Mouse (Mus musculus) hindbrain, postnatal 0 days (tissue): Measurements from ENCODE around the gene Clcn3. TPM values are rescaled to one million over a fixed set of nuclear protein-coding genes. Genes with fewer than 3 reads are reported as not detected.

ENCODE experiments used
- ATAC-seq: fragments of 200-750 bp; cut with Nextera tagmentation; 2 replicates; pipeline ENCODE4 v1.8.0; 2017; ENCODE audit warnings: mild to moderate bottlenecking, moderate TSS enrichment, moderate library complexity
- DNase-seq: peaks from one replicate; pipeline ENCODE4 v3.0.0-alpha.2; 2015; ENCODE audit warnings: low spot score
- H3K27ac ChIP-seq: fragments of 300-500 bp; sonication (generic); 2 replicates; pipeline ENCODE4 v1.5.1; 2014; ENCODE audit warnings: mild to moderate bottlenecking
- H3K27me3 ChIP-seq: fragments of 300-500 bp; sonication (generic); 2 replicates; pipeline ENCODE4 v1.6.1; 2014; ENCODE audit warnings: low read length, mixed read lengths; ENCODE audit not compliant: insufficient read depth
- H3K36me3 ChIP-seq: fragments of 300-500 bp; sonication (generic); 2 replicates; pipeline ENCODE4 v1.6.1; 2014; ENCODE audit warnings: low read length, mixed read lengths; ENCODE audit not compliant: insufficient read depth
- H3K4me1 ChIP-seq: fragments of 300-500 bp; sonication (generic); 2 replicates; pipeline ENCODE4 v1.6.1; 2014; ENCODE audit warnings: antibody characterized with exemption, low read length, mixed read lengths; ENCODE audit not compliant: insufficient read depth
- H3K4me2 ChIP-seq: fragments of 300-500 bp; sonication (generic); 2 replicates; pipeline ENCODE4 v1.6.1; 2014; ENCODE audit warnings: low read depth, mild to moderate bottlenecking, low read length, moderate library complexity, mixed read lengths
- H3K4me3 ChIP-seq: fragments of 300-500 bp; sonication (generic); 2 replicates; pipeline ENCODE4 v1.5.1; 2014; ENCODE audit warnings: low read length
- H3K9ac ChIP-seq: fragments of 300-500 bp; sonication (generic); replicated peaks from 2 replicates; pipeline ENCODE4 v1.6.1; 2014; ENCODE audit warnings: mild to moderate bottlenecking, low read length, moderate library complexity, mixed read lengths
- H3K9me3 ChIP-seq: fragments of 300-500 bp; sonication (generic); 2 replicates; pipeline ENCODE4 v1.6.1; 2016; ENCODE audit warnings: low read length, mixed read lengths
- CTCF ChIP-seq: IDR thresholded peaks from 2 replicates; pipeline ENCODE4 v1.5.1; 2016; ENCODE audit warnings: antibody characterized with exemption, control low read depth, low read depth
- WGBS: fragments of 180-500 bp; shearing (Covaris S2); extraction: QIAGEN DNeasy Blood & Tissue Kit; methylation state at CpG from one replicate; pipeline ENCODE4 v1.1.7; 2014; 5-methylcytosine and 5-hydroxymethylcytosine counted together
- polyA plus RNA-seq: library from polyadenylated mRNA; unstranded; fragments of >200 nt; fragmentation: Nextera tagmentation; extraction: Ambion mirVana; gene quantifications from 2 replicates; pipeline ENCODE4 v1.2.1, GENCODE M21; 2015
- total RNA-seq: library from RNA; depleted of rRNA; stranded (reverse); fragments of >200 nt; gene quantifications from 2 replicates; pipeline ENCODE4 v1.2.3, GENCODE M21; 2014

Clcn3 gene
- total and polyA plus RNA-seq, 2 experiments from 2014 or later: 77.4 to 87.7 TPM

DNA sequence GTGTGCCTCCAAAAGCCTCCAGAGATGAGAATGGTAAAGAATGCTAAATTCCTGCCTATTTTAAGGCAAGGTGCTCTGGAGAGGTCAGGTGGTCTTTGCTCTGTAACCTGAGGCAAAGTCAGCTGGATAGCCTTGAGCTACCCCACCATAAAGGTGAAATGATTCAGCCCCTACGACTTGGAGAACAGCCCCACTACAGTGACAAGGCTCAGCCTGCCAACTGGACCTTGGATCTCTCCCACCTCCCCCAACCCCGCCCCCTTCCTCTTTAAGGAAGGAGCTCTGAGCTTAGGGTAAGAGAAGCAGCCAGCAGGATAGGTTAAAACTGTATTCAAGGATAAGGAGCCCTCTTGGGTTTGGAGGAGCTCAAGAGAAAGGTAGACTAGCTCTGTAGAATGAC lies 14.0 kb downstream of the Clcn3 start:
- no peak for TF ChIP-seq CTCF
- no peak overlapping the region for H3K4me3 ChIP-seq
- DNase-seq (no peak), ATAC-seq (no peak)
- 0 out of 2 replicates have a peak, but pooled peaks cover 3% of the 10 kb centered on the region for H3K4me1 ChIP-seq
- H3K4me2 ChIP-seq: no peak overlapping the region
- no peak overlapping the region for H3K27ac ChIP-seq
- 48% methylated on average over 2 of the region's 2 CpGs for WGBS
- H3K27me3 ChIP-seq: no peaks in the 10 kb centered on the region
- H3K9ac ChIP-seq: no peak overlapping the region
- no peaks in the 10 kb centered on the region for H3K36me3 ChIP-seq
- H3K9me3 ChIP-seq: no peaks in the 10 kb centered on the region

DNA sequence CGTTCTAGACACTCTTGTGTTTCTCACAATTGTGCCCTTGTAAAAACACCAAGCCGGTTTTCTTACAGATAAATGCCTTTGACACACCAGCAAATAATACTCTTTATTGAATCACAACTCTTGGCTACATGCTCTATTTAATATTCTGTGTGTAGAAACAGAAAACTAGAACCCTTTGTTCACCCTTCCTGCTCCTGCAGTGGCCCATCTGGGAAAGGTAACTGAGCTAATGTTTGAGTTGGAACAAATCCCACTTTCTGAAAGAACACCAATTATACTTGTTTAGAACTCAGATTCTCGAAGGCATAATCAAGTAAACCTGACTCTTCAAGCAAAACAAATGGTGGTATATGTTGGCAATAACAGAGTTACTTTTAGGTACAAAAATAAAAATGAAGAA lies 17.4 kb downstream of the Clcn3 start:
- Histone ChIP-seq H3K27ac (no peak overlapping the region), H3K9ac (no peak overlapping the region), H3K4me3 (no peak overlapping the region), H3K27me3 (no peaks in the 10 kb centered on the region), H3K4me2 (no peak overlapping the region), H3K9me3 (no peaks in the 10 kb centered on the region), H3K4me1 (no peaks in the 10 kb centered on the region), H3K36me3 (no peaks in the 10 kb centered on the region)
- ATAC-seq (no peak), DNase-seq (no peak)
- no peak for TF ChIP-seq CTCF
- 57% methylated on average over 3 of the region's 3 CpGs for WGBS

DNA sequence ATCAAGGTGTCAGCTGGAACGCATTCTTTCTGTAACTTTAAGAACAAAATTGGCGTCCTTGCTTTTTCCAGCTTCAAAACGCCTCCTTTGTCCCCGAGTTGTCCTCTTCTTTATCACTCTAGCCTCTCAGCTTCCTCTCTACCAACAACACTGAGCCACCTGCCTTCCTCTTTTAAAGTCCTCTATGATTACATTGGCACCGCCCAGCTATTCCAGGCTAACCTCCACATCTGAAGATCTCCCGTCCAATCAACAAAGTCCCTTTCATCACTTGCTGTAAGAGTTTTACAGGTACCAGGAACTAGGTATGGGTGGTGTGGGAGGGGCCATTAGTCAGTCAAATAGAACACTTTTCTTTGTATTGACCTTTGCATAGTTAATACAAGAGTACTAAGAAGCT lies 17.8 kb downstream of the Clcn3 start:
- no peaks in the 10 kb centered on the region for H3K4me1 ChIP-seq
- no peak overlapping the region for H3K4me3 ChIP-seq
- no peaks in the 10 kb centered on the region for H3K36me3 ChIP-seq
- H3K9ac ChIP-seq: no peak overlapping the region
- no peaks in the 10 kb centered on the region for H3K9me3 ChIP-seq
- 75% methylated on average over 6 of the region's 6 CpGs for WGBS
- DNase-seq (no peak), ATAC-seq (no peak)
- no peak overlapping the region for H3K27ac ChIP-seq
- no peak overlapping the region for H3K4me2 ChIP-seq
- H3K27me3 ChIP-seq: no peaks in the 10 kb centered on the region
- TF ChIP-seq CTCF: no peak

DNA sequence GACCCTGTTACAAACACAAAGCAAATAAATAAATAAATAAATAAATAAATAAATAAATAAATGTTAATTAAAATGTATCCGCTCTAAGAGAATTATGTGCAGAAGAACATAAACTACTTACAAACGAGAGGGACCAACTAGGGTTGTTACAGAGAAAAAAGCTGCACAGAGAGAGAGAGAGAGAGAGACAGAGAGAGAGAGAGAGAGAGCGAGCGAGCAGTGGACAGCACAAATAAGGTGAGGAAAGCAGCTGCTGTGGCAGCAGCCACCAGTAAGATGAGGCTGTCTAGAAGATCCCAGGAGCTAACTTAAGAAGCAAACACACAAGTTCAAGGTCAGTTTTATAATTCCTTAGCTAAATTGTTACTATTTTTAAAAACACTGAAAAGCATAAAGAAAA lies 18.6 kb downstream of the Clcn3 start:
- H3K4me1 ChIP-seq: no peaks in the 10 kb centered on the region
- no peak overlapping the region for H3K4me3 ChIP-seq
- no peak for TF ChIP-seq CTCF
- WGBS: 83% methylated on average over 4 of the region's 4 CpGs
- H3K4me2 ChIP-seq: no peak overlapping the region
- no peak overlapping the region for H3K27ac ChIP-seq
- ATAC-seq: no peak
- H3K9ac ChIP-seq: no peak overlapping the region
- no peaks in the 10 kb centered on the region for H3K27me3 ChIP-seq
- no peaks in the 10 kb centered on the region for H3K36me3 ChIP-seq
- no peak for DNase-seq
- no peaks in the 10 kb centered on the region for H3K9me3 ChIP-seq

DNA sequence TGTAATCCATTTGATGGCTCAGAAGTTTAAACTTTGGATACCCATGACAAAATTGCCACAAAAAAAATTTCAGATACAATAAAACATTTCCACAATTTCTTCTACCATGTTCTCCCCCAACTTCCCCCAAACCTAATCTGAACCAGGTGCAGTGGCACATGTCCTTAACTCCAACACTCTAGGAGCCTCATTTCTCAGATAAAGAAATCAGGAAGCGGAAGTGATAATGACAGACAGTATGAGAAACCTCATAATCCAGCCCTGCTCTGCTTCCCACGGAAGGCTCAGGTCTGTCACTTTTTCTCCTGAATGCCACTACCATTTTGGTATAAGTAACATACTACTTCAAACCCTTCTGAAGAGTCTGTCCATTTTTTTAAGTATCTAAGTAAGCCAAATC lies 19.2 kb downstream of the Clcn3 start:
- Histone ChIP-seq H3K4me2 (no peak overlapping the region), H3K4me3 (no peak overlapping the region), H3K36me3 (no peaks in the 10 kb centered on the region), H3K9ac (no peak overlapping the region), H3K27me3 (no peaks in the 10 kb centered on the region), H3K4me1 (no peaks in the 10 kb centered on the region), H3K9me3 (no peaks in the 10 kb centered on the region), H3K27ac (no peak overlapping the region)
- no peak for TF ChIP-seq CTCF
- WGBS: 64% methylated on average over 2 of the region's 2 CpGs
- ATAC-seq (no peak), DNase-seq (no peak)

DNA sequence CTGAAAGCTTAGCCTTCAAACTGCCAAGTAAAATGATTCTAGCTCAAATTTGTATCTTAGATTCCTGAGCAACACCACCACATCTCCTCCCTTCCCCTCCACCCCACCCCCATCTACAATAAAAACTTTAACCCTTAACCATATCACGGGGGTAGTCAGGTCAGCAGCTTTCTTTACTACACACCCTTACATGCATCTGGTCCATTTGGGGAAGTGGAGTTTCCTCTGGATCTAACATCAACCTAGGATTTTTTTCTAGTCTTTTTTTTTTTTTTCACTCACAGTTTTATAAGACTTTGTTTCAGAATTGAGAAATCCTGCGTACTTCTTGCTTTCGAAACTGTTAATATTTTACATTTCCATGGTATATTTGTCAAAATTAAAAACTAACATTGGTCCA lies 20.3 kb downstream of the Clcn3 start:
- DNase-seq: no peak
- no peak overlapping the region for H3K4me2 ChIP-seq
- no peaks in the 10 kb centered on the region for H3K36me3 ChIP-seq
- H3K9me3 ChIP-seq: no peaks in the 10 kb centered on the region
- H3K4me1 ChIP-seq: no peaks in the 10 kb centered on the region
- no peak overlapping the region for H3K27ac ChIP-seq
- WGBS: 93% methylated on average over 3 of the region's 3 CpGs
- ATAC-seq: no peak
- no peaks in the 10 kb centered on the region for H3K27me3 ChIP-seq
- no peak overlapping the region for H3K9ac ChIP-seq
- H3K4me3 ChIP-seq: no peak overlapping the region
- TF ChIP-seq CTCF: no peak

DNA sequence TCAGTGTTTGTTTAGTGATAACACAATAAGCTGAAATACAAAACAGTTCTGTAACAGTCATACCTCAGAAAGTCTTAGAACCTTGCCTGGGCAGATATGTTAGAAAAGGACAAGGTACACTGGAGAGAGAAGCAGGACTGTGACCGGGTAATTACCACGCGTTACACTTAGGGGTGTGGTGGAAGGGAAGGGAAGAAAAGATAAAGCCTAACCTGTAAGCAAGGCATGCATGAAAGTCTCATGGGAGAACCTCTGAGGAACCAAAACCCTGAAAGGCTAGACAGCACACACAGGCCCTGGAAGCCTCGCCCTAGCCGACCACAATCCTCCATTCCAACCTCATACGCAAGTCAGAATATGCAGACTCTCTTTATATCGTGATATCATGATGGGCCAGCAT lies 26.3 kb downstream of the Clcn3 start:
- WGBS: 93% methylated on average over 7 of the region's 7 CpGs
- no peaks in the 10 kb centered on the region for H3K9me3 ChIP-seq

More for the DNA sequence above, 26.3 kb downstream of the Clcn3 start:
- DNase-seq (no peak), ATAC-seq (no peak)
- Histone ChIP-seq H3K27me3 (no peaks in the 10 kb centered on the region), H3K9ac (no peak overlapping the region), H3K4me3 (no peak overlapping the region), H3K27ac (no peak overlapping the region), H3K4me2 (no peak overlapping the region), H3K4me1 (no peaks in the 10 kb centered on the region), H3K36me3 (no peaks in the 10 kb centered on the region)
- TF ChIP-seq CTCF: no peak
